Mouse (Mus musculus) left cerebral cortex, postnatal 25 days (tissue): ENCODE data around the gene Cstf1. TPM values are rescaled to one million over a fixed set of nuclear protein-coding genes. Genes with fewer than 3 reads are reported as not detected.

Source experiments
- DNase-seq, 2 experiments: peaks; one replicate each; pipeline ENCODE4 v3.0.0; 2022; ENCODE audit warnings: low spot score in 2 of 2, mixed read lengths in 1 of 2
- intact Hi-C: fragments of 180-260 bp; cut with DNase I; formaldehyde crosslinking; loops from one replicate; pipeline ENCODE4 v1.15.1; 2025
- total RNA-seq, 2 experiments: library from RNA; stranded (reverse); gene quantifications; 2 replicates each; pipeline ENCODE4 v1.2.3; 2021

Cstf1 gene
- 10 to 100 TPM; 24.9 to 27.5 TPM for total RNA-seq

- peak; percentile 98 for DNase-seq
- intact Hi-C loops = loop anchor here (1.0 to 2.0 kb wide), 2 partner anchors 26 to 70 kb away; partner anchors contain the start of genes Fam210b and Rtf2
Observed at GRCm38 (mm10) chr2:172370411-172371223, at the start of gene Cstf1, which contains the start of gene Aurka. Cstf1 (plus strand) TSS chr2:172370681. Aurka (minus strand) TSS chr2:172370535.

GRCm38 (mm10) chr2:172320878-172321277 lies 49.6 kb upstream of the Cstf1 start:
- intact Hi-C loops = no loop called here
- DNase-seq = no peak

- no peak for DNase-seq
- intact Hi-C loops = loop anchor here (1.0 kb wide), 1 partner anchor 79 kb away; no protein-coding TSS in a partner anchor
Observed at GRCm38 (mm10) chr2:172328248-172328647, 42.2 kb upstream of the Cstf1 start.

GRCm38 (mm10) chr2:172329179-172329578 lies 41.3 kb upstream of the Cstf1 start:
- DNase-seq = peak; percentile 84
- intact Hi-C loops = loop anchor here (1.0 kb wide), 1 partner anchor 102 kb away; no protein-coding TSS in a partner anchor

- intact Hi-C loops = loop anchor here (10.0 kb wide), 1 partner anchor 1434 kb away; no protein-coding TSS in a partner anchor
- DNase-seq = no peak
Observed at GRCm38 (mm10) chr2:172338206-172338942, 32.1 kb upstream of the Cstf1 start.

GRCm38 (mm10) chr2:172340936-172341335 lies 29.5 kb upstream of the Cstf1 start:
- no peak for DNase-seq
- intact Hi-C loops = no loop called here

- no peak for DNase-seq
- intact Hi-C loops = no loop called here
Observed at GRCm38 (mm10) chr2:172341606-172342005, 28.9 kb upstream of the Cstf1 start.

- intact Hi-C loops = loop anchor here (2.0 kb wide), 1 partner anchor 27 kb away; the partner anchor contains the start of genes Aurka and Cstf1
- DNase-seq = no peak
Observed at GRCm38 (mm10) chr2:172343751-172344150, 26.7 kb upstream of the Cstf1 start.

- DNase-seq = no peak
- intact Hi-C loops = loop anchor here (2.0 kb wide), 1 partner anchor 26 kb away; the partner anchor contains the start of genes Aurka and Cstf1
Observed at GRCm38 (mm10) chr2:172344669-172345068, 25.8 kb upstream of the Cstf1 start.

- intact Hi-C loops = loop anchor here (2.0 kb wide), 1 partner anchor 26 kb away; the partner anchor contains the start of genes Aurka and Cstf1
- peak; percentile 92 to 97 for DNase-seq
Observed at GRCm38 (mm10) chr2:172345258-172345738, 25.2 kb upstream of the Cstf1 start, which contains the start of gene Fam210b. Fam210b (plus strand) TSS chr2:172345565.

GRCm38 (mm10) chr2:172346034-172346929 lies 24.2 kb upstream of the Cstf1 start:
- intact Hi-C loops = no loop called here
- peak; percentile 12 to 43 for DNase-seq

- intact Hi-C loops = no loop called here
- DNase-seq = no peak
Observed at GRCm38 (mm10) chr2:172346933-172347611, 23.4 kb upstream of the Cstf1 start.

- DNase-seq = no peak
- intact Hi-C loops = no loop called here
Observed at GRCm38 (mm10) chr2:172348297-172348950, 22.1 kb upstream of the Cstf1 start.

GRCm38 (mm10) chr2:172349776-172350175 lies 20.7 kb upstream of the Cstf1 start:
- intact Hi-C loops = no loop called here
- DNase-seq = no peak

GRCm38 (mm10) chr2:172350773-172351172 lies 19.7 kb upstream of the Cstf1 start:
- no peak for DNase-seq
- intact Hi-C loops = no loop called here

- intact Hi-C loops = no loop called here
- no peak for DNase-seq
Observed at GRCm38 (mm10) chr2:172353218-172353617, 17.3 kb upstream of the Cstf1 start.

GRCm38 (mm10) chr2:172354761-172355160 lies 15.7 kb upstream of the Cstf1 start:
- no peak for DNase-seq
- intact Hi-C loops = no loop called here

- intact Hi-C loops = no loop called here
- DNase-seq = no peak
Observed at GRCm38 (mm10) chr2:172355833-172356232, 14.6 kb upstream of the Cstf1 start.
